Mouse (Mus musculus): Measurements from ENCODE around the gene Olfr1253.

Gene Olfr1253

DNA sequence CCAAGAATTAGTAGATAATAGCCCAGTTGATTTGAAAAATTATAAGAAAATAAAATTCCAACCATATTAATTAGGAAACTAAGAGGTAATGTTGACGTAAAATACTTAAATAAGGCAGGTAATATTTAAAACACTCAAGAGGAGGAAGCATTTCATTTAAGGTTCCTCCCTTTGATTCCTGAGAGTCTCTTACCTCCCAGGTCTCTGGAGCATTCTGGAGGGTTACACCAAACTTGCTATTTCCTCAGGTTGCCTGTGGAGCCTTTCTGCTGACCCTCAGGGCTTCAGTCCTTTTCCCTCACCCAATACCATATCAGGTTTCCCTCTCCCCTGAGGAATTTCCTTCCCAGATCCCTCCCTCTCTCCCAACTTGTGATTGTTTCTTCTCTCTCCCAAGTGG, at the start of gene Olfr1253:
Gene Olfr1253 (minus strand): TSS at position 101 of the 400 bp plus-strand sequence.
- DNase-seq = no peak

- no peak for DNase-seq
Observed at GRCm38 (mm10) chr2:89799583-89799982, 42.7 kb upstream of the Olfr1253 start.

DNA sequence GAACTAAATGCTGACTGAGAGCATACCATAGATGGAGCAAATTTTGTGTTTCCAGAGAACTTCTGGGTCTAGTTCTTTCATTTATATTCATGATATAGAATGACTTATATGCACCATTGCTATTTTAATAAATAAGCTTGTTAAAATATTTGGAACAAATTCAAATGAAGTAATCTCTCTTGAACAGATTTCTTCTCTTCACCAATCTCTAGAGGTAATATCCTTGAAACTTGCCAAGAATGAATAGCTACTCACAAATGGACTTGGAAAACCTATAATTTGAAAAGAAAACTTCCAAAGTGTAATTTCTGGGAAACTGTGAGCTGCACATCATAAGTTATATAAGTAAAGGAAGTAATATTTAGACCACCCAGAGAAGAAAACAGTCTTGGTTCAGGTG, 36.6 kb upstream of the Olfr1253 start, which contains the start of gene Olfr1254:
Gene Olfr1254 (minus strand): TSS at position 101 of the 400 bp plus-strand sequence.
- DNase-seq = no peak

- no peak for DNase-seq
Observed at GRCm38 (mm10) chr2:89724912-89725311, 32.0 kb downstream of the Olfr1253 start, which contains the start of gene Olfr1252. Gene Olfr1252 (minus strand): TSS chr2:89725012.

Measured in layer of hippocampus, adult 9-11 months (tissue).